Mouse (Mus musculus): ENCODE results near the gene Pick1. TPM values are rescaled to one million over a fixed set of nuclear protein-coding genes. Genes with fewer than 3 reads are reported as not detected.
"Not testable (repeated sequence)": the region's sequence is repeated elsewhere in the genome, so short reads cannot be mapped to it uniquely, and the experiment has no call there.

The Pick1 gene
- polyA plus RNA-seq, 1 experiment from 2014 or later, result 24.5 TPM

GRCm38 (mm10) chr15:79210357-79210756 lies 18.6 kb upstream of the Pick1 start:
- 63% methylated on average over 2 of the region's 2 CpGs for WGBS
- Histone ChIP-seq H3K9ac (ENCODE audit: low read length) (no peak overlapping the region), H3K27me3 (ENCODE audit: control insufficient read depth, insufficient read depth, low read length) (no peaks in the 10 kb centered on the region), H3K4me1 (ENCODE audit: control insufficient read depth in 2 of 2, insufficient read depth in 2 of 2, low read length in 2 of 2) (peaks cover 7 to 19% of the 10 kb centered on the region in 2 experiments; a peak in 3 of 4 replicates), H3K9me3 (ENCODE audit: control insufficient read depth, low read length) (no peaks in the 10 kb centered on the region), H3K27ac (replicated peaks in 1 of 2; ENCODE audit: control insufficient read depth in 1 of 2, insufficient read depth in 1 of 2, low read depth in 2 of 2, low read length in 2 of 2) (0 out of 4 replicates have a peak overlapping the region, but pooled peaks have one; percentile 9 to 10), H3K36me3 (ENCODE audit: control insufficient read depth, insufficient read depth, low read length) (no peaks in the 10 kb centered on the region), H3K4me3 (ENCODE audit: control insufficient read depth in 1 of 2, insufficient read depth in 1 of 2, low read depth in 1 of 2, low read length in 2 of 2) (no peak overlapping the region), H3K4me2 (ENCODE audit: low read length) (no peak overlapping the region)
- ATAC-seq (ENCODE audit: insufficient number of reproducible peaks, insufficient read depth, low FRiP score, low read depth), result no peak

DNA sequence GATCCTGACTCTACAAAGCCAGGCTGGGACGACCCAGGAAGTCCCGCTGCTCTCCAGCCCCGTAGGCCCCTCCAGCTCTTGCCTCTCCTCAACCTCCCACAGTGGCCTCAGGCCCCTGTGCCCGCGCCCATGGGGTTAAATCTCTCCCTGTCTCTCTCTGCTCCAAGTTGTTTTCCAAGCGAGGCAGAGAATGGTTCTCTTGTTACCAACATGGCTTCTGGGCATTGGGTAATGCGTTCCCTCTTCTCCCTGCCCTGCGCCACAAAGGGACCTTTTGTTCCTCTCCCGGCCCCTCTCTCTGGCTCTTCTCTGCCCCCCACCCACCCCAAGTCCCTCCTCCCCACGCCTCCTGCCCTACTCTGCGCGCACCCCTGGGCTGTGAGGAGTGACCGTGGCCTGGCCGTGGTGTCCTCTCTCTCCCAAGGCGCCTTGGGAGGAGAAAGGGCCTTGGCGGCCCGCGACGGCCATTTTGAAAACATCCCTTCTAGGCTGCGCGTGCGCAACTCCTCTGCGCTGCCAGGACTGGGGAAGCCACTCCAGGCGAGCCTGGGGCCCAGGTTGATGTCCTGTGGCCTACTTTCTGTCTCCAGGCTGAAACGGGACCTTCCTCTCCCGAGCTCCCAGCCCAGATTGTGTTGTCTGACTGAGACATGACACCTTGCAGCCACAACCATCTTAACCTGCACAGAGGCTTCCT lies 16.1 kb upstream of the Pick1 start:
- H3K4me1 ChIP-seq (ENCODE audit: control insufficient read depth in 2 of 2, insufficient read depth in 2 of 2, low read length in 2 of 2), result peaks cover 7 to 19% of the 10 kb centered on the region in 2 experiments; a peak in 3 of 4 replicates
- no peaks in the 10 kb centered on the region for H3K36me3 ChIP-seq (ENCODE audit: control insufficient read depth, insufficient read depth, low read length)
- H3K4me3 ChIP-seq (ENCODE audit: control insufficient read depth in 1 of 2, insufficient read depth in 1 of 2, low read depth in 1 of 2, low read length in 2 of 2), result no peak overlapping the region
- no peak overlapping the region for H3K9ac ChIP-seq (ENCODE audit: low read length)
- no peak overlapping the region for H3K4me2 ChIP-seq (ENCODE audit: low read length)
- WGBS, result 90% methylated on average over 26 of the region's 26 CpGs
- H3K27me3 ChIP-seq (ENCODE audit: control insufficient read depth, insufficient read depth, low read length), result no peaks in the 10 kb centered on the region
- no peak overlapping the region for H3K27ac ChIP-seq (replicated peaks in 1 of 2; ENCODE audit: control insufficient read depth in 1 of 2, insufficient read depth in 1 of 2, low read depth in 2 of 2, low read length in 2 of 2)
- no peak for ATAC-seq (ENCODE audit: insufficient number of reproducible peaks, insufficient read depth, low FRiP score, low read depth)
- H3K9me3 ChIP-seq (ENCODE audit: control insufficient read depth, low read length), result no peaks in the 10 kb centered on the region

GRCm38 (mm10) chr15:79213591-79213990 lies 15.4 kb upstream of the Pick1 start:
- 56% methylated on average over 6 of the region's 6 CpGs for WGBS
- no peak overlapping the region for H3K27ac ChIP-seq (replicated peaks in 1 of 2; ENCODE audit: control insufficient read depth in 1 of 2, insufficient read depth in 1 of 2, low read depth in 2 of 2, low read length in 2 of 2)
- no peak overlapping the region for H3K4me3 ChIP-seq (ENCODE audit: control insufficient read depth in 1 of 2, insufficient read depth in 1 of 2, low read depth in 1 of 2, low read length in 2 of 2)
- peaks cover 7 to 17% of the 10 kb centered on the region in 2 experiments; a peak in 3 of 4 replicates for H3K4me1 ChIP-seq (ENCODE audit: control insufficient read depth in 2 of 2, insufficient read depth in 2 of 2, low read length in 2 of 2)
- H3K9ac ChIP-seq (ENCODE audit: low read length), result no peak overlapping the region
- H3K9me3 ChIP-seq (ENCODE audit: control insufficient read depth, low read length), result no peaks in the 10 kb centered on the region
- H3K4me2 ChIP-seq (ENCODE audit: low read length), result no peak overlapping the region
- H3K36me3 ChIP-seq (ENCODE audit: control insufficient read depth, insufficient read depth, low read length), result no peaks in the 10 kb centered on the region
- ATAC-seq (ENCODE audit: insufficient number of reproducible peaks, insufficient read depth, low FRiP score, low read depth), result no peak
- H3K27me3 ChIP-seq (ENCODE audit: control insufficient read depth, insufficient read depth, low read length), result no peaks in the 10 kb centered on the region

DNA sequence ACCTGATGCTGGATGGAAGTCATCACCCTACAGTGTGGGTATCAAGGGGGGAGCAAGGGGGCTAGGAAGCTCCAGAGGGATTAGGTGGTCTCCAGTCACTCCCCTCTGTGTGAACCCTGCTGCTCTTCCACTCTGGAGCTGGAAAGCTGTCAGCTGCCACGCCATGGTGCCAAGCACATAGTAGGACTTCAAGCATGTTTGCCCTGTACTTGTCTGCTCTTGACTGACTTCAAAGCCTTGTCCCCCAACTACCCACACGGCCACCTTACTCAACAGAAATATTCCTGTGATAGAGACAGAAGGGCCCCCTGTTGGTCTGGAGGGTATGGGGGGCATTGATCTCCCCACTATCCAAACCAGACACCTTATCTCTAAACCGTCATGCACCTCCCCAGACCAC lies 12.8 kb upstream of the Pick1 start:
- Histone ChIP-seq H3K4me2 (ENCODE audit: low read length) (no peak overlapping the region), H3K9ac (ENCODE audit: low read length) (no peak overlapping the region), H3K4me3 (ENCODE audit: control insufficient read depth in 1 of 2, insufficient read depth in 1 of 2, low read depth in 1 of 2, low read length in 2 of 2) (no peak overlapping the region), H3K27ac (replicated peaks in 1 of 2; ENCODE audit: control insufficient read depth in 1 of 2, insufficient read depth in 1 of 2, low read depth in 2 of 2, low read length in 2 of 2) (no peak overlapping the region), H3K9me3 (ENCODE audit: control insufficient read depth, low read length) (no peaks in the 10 kb centered on the region), H3K27me3 (ENCODE audit: control insufficient read depth, insufficient read depth, low read length) (no peaks in the 10 kb centered on the region), H3K4me1 (ENCODE audit: control insufficient read depth in 2 of 2, insufficient read depth in 2 of 2, low read length in 2 of 2) (peaks cover 3 to 11% of the 10 kb centered on the region in 2 experiments; a peak in 2 of 4 replicates), H3K36me3 (ENCODE audit: control insufficient read depth, insufficient read depth, low read length) (no peaks in the 10 kb centered on the region)
- WGBS, result 53% methylated on average over 3 of the region's 3 CpGs
- ATAC-seq (ENCODE audit: insufficient number of reproducible peaks, insufficient read depth, low FRiP score, low read depth), result no peak

DNA sequence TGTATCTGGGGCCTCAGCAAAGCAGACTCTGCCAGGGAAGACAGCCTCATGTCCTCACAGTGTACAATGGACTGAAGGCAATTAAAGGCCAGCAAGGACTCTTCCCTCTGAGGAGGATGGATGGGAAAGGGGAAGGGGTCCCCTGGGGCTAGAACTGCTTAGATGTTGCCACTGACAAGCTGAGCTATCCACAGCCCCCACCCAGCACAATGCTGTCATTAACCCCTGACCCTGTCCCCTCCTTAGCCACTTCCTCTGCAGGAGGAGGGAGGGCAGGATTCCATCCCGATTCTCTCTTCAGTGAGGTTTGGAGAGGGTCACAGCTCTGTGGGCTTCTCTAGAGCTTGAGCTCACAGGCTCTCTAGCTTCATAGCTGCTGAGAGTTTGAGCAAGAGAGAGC lies 9.4 kb upstream of the Pick1 start:
- H3K27ac ChIP-seq (replicated peaks in 1 of 2; ENCODE audit: control insufficient read depth in 1 of 2, insufficient read depth in 1 of 2, low read depth in 2 of 2, low read length in 2 of 2), result no peak overlapping the region
- no peaks in the 10 kb centered on the region for H3K27me3 ChIP-seq (ENCODE audit: control insufficient read depth, insufficient read depth, low read length)
- H3K4me3 ChIP-seq (ENCODE audit: control insufficient read depth in 1 of 2, insufficient read depth in 1 of 2, low read depth in 1 of 2, low read length in 2 of 2), result no peak overlapping the region
- H3K9me3 ChIP-seq (ENCODE audit: control insufficient read depth, low read length), result no peaks in the 10 kb centered on the region
- no peaks in the 10 kb centered on the region for H3K36me3 ChIP-seq (ENCODE audit: control insufficient read depth, insufficient read depth, low read length)
- H3K9ac ChIP-seq (ENCODE audit: low read length), result no peak overlapping the region
- peaks cover 0 to 1% of the 10 kb centered on the region in 2 experiments; a peak in 1 of 4 replicates for H3K4me1 ChIP-seq (ENCODE audit: control insufficient read depth in 2 of 2, insufficient read depth in 2 of 2, low read length in 2 of 2)
- ATAC-seq (ENCODE audit: insufficient number of reproducible peaks, insufficient read depth, low FRiP score, low read depth), result no peak
- 0% methylated on average over 1 of the region's 1 CpGs for WGBS
- no peak overlapping the region for H3K4me2 ChIP-seq (ENCODE audit: low read length)

DNA sequence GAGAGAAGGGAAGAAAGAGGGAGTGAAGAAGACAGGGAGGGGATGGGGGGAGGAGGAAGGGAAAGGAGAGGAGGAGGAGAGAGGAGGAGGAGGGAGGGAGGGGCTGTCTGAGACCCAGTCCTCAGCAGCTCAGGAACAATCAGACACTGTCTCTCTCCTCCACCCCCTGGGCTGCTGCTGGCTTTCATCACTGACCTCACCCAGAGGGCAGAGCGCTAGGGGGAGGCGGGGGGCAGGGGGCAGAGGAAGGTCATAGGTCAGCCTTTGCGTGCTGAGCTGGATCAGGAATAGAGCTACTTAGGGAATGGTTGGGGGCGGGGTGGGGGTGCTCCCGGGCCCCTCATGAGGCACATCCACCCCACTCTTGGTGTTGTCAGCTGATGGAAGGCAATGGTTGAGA lies 5.3 kb upstream of the Pick1 start:
- Histone ChIP-seq H3K27ac (replicated peaks in 1 of 2; ENCODE audit: control insufficient read depth in 1 of 2, insufficient read depth in 1 of 2, low read depth in 2 of 2, low read length in 2 of 2) (no peak overlapping the region), H3K36me3 (ENCODE audit: control insufficient read depth, insufficient read depth, low read length) (no peaks in the 10 kb centered on the region), H3K9ac (ENCODE audit: low read length) (no peak overlapping the region), H3K9me3 (ENCODE audit: control insufficient read depth, low read length) (no peaks in the 10 kb centered on the region), H3K4me2 (ENCODE audit: low read length) (no peak overlapping the region), H3K4me1 (ENCODE audit: control insufficient read depth in 2 of 2, insufficient read depth in 2 of 2, low read length in 2 of 2) (peaks cover 0 to 2% of the 10 kb centered on the region in 2 experiments; a peak in 1 of 4 replicates), H3K27me3 (ENCODE audit: control insufficient read depth, insufficient read depth, low read length) (no peaks in the 10 kb centered on the region), H3K4me3 (ENCODE audit: control insufficient read depth in 1 of 2, insufficient read depth in 1 of 2, low read depth in 1 of 2, low read length in 2 of 2) (no peak overlapping the region)
- ATAC-seq (ENCODE audit: insufficient number of reproducible peaks, insufficient read depth, low FRiP score, low read depth), result no peak
- 9% methylated on average over 5 of the region's 5 CpGs for WGBS

DNA sequence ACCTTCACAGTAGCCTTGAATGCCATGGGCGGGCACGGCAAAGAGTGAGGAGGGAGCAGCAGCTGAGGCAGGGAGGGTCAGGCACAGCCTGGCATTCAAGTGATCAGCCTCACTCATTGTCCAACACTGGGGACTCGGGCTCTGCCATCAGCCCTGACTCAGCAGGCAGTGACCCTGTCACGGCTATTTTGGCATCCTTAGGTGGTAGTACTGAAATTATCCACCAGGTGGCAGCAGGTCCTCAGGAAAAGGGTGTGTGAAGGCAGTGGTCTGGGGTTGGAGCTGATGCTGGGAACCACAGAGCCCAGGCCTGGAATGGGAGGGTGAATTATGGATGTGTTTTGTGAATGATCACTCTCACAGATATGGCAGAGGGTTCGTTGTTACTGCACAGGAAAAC lies 4.3 kb upstream of the Pick1 start:
- WGBS, result 12% methylated on average over 5 of the region's 5 CpGs
- Histone ChIP-seq H3K27ac (replicated peaks in 1 of 2; ENCODE audit: control insufficient read depth in 1 of 2, insufficient read depth in 1 of 2, low read depth in 2 of 2, low read length in 2 of 2) (no peak overlapping the region), H3K4me1 (ENCODE audit: control insufficient read depth in 2 of 2, insufficient read depth in 2 of 2, low read length in 2 of 2) (peaks cover 3 to 4% of the 10 kb centered on the region in 2 experiments), H3K27me3 (ENCODE audit: control insufficient read depth, insufficient read depth, low read length) (no peaks in the 10 kb centered on the region), H3K36me3 (ENCODE audit: control insufficient read depth, insufficient read depth, low read length) (no peaks in the 10 kb centered on the region), H3K9me3 (ENCODE audit: control insufficient read depth, low read length) (no peaks in the 10 kb centered on the region), H3K9ac (ENCODE audit: low read length) (no peak overlapping the region), H3K4me3 (ENCODE audit: control insufficient read depth in 1 of 2, insufficient read depth in 1 of 2, low read depth in 1 of 2, low read length in 2 of 2) (no peak overlapping the region), H3K4me2 (ENCODE audit: low read length) (no peak overlapping the region)
- ATAC-seq (ENCODE audit: insufficient number of reproducible peaks, insufficient read depth, low FRiP score, low read depth), result no peak

DNA sequence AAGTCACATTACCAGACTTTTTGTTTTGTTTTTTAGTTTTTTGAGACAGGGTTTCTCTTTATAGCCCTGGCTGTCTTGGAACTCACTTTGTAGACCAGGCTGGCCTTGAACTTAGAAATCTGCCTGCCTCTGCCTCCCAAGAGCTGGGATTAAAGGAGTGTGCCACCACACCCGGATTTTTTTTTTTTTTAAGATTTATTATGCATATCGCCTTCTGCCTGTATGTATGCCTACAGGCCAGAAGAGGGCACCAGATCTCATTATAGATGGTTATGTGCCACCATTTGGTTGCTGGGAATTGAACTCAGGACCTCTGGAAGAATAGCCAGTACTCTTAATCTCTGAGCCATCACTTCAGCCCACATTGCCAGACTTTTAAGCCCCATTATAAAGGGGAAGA lies 3.2 kb upstream of the Pick1 start:
- 60% methylated on average over 2 of the region's 2 CpGs for WGBS
- H3K27ac ChIP-seq (replicated peaks in 1 of 2; ENCODE audit: control insufficient read depth in 1 of 2, insufficient read depth in 1 of 2, low read depth in 2 of 2, low read length in 2 of 2); H3K9me3 ChIP-seq (ENCODE audit: control insufficient read depth, low read length); H3K27me3 ChIP-seq (ENCODE audit: control insufficient read depth, insufficient read depth, low read length); H3K4me1 ChIP-seq (ENCODE audit: control insufficient read depth in 2 of 2, insufficient read depth in 2 of 2, low read length in 2 of 2); H3K36me3 ChIP-seq (ENCODE audit: control insufficient read depth, insufficient read depth, low read length); H3K9ac ChIP-seq (ENCODE audit: low read length); H3K4me3 ChIP-seq (ENCODE audit: control insufficient read depth in 1 of 2, insufficient read depth in 1 of 2, low read depth in 1 of 2, low read length in 2 of 2); H3K4me2 ChIP-seq (ENCODE audit: low read length); ATAC-seq (ENCODE audit: insufficient number of reproducible peaks, insufficient read depth, low FRiP score, low read depth): not testable (repeated sequence)

All from heart, embryonic 14.5 days (tissue).